Mouse (Mus musculus): ENCODE measurements around the gene Rnf39.

Rnf39 gene

DNA sequence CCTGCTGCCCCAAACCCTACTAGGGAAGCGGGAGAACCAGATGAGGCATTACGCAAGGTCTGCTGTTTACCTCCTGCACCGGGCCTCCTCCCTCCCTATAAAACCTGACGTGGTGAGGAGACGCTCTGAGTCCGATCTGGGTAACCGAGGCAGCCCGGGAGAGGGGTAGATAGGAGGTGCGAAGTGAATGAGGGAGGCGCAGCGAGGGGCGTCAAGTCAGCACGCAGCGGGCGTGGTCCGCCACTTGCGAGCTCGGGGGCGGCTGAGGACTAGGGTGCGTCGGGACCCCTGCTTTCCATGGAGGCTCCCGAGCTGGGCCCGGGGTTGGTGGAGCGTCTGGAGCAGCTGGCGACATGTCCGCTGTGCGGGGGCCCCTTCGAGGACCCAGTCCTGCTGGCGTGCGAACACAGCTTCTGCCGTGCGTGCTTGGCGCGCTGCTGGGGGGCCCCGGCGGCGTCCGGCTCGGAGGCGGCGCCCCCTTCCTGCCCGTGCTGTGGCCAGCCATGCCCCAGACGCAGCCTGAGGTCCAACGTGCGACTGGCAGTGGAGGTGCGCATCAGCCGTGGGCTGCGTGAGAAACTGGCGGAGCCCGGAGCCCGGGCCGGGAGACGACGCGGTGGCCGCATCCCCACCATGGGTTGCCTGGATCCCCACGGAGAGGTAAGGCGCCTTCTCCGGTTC is at the start of gene Rnf39:
Rnf39 (plus strand) TSS at position 128 of the 681 bp plus-strand sequence.
- CTCF ChIA-PET, result no interaction called here

DNA sequence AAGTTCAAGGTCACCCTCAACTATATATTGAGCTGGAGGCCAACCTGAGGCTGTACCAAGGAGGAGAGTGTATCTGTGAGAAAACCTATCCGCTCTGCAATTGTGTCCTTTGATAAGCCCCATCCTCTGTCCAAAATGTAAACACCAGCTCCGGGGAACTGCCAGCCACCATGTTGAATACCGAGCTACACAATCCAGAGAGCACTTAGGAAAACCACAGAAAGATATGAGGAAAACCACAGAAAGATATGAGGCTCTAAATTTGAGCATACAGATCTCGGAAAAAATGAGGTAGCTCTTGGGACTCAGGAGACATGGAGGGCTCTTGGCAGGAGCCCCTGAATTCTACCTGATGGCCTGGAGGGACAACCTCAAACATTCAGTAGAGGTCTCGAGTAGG is 49.3 kb upstream of the Rnf39 start:
- CTCF ChIA-PET, result no interaction called here

DNA sequence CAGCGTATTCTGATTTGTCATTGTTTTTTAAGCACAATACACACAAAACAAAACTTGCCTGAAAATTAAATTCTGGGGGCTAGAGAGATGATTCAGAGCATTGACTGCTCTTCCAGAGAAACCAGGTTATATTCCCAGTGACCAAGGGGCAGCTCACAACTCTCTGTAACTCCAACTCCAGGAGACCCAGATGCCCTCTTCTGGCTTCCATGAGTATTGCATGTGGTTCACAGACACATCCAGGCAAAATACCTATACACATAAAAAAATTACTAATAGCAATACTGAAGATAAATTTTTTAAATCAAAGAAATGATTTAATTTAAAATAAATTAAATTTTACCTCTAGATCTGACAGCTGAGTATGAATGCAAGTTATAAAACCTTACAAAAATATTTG is 46.1 kb upstream of the Rnf39 start:
- CTCF ChIA-PET, result no interaction called here

DNA sequence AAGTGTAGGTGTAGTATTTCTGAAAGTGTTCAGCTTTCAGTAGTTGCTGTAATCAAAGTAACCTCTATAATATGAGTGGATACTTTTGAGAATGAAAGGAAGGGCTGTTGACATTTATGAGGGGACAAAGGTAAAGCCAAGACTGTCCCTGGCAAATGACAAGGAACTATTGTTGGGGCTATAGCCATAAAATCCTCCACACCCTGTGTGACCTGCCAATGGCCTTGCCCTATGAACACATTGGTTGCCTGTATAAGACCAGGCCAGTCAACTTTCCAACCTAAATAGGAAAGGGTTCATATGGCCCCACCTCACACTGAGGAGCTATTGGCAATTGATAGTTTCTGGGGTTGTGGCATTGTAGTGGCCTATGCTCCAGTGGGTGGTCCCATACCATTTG is 45.7 kb upstream of the Rnf39 start:
- CTCF ChIA-PET, result no interaction called here

DNA sequence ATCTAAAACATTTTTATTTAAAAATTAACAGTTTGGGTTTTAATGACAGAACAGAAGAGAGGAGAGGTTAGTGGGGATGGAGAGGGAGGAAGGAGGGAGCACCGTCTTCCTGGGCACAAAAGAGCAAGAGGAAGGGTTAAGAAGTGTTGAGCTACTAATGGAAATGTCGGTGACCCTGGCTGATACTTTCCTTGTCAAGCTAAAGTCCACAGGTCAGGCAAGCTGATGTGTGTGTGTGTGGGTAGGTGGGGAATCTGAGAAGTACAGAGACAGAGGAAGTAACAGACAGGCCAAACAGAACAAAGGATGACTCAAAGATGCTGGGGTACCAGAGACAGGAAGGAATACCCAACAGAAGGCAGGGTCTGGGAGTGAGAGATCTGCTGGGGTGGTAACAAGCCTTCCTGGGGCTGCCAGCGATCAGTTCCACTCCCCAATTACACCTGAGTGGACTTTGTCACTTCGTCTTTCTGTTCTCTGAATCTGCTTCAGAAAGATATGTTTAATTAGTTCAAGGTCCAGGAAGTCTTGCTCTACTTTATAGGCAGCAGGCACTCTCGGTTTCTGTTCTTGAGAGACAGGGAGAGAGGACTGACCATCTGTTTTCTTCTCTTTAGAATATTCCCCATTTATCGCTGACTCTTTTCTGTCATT is 45.0 kb upstream of the Rnf39 start, which contains the start of gene Trim31:
Trim31 (plus strand) TSS at position 567 of the 654 bp plus-strand sequence.
- CTCF ChIA-PET, result no interaction called here

DNA sequence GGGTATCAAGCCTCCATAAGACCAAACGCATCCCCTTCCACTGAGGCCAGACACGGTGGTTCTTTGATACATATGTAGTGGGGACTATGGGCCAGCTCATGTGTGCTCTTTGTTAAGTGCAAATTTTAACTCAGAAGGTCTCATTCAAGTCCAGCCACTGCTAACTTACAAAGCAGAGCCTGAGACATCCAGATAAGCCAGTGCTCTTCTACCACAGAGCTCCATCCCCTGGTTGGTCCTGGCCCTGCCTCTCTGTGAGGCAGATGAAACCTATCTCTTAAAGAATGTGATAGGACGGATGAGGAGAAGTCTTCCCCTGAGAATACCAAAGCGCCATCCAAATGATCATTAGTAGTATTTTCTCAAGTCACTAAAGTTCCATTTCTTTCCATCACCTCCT is 43.3 kb upstream of the Rnf39 start:
- CTCF ChIA-PET, result no interaction called here

- CTCF ChIA-PET, result no interaction called here
Measured at GRCm38 (mm10) chr17:36900001-36900400, 42.7 kb upstream of the Rnf39 start.

GRCm38 (mm10) chr17:36900691-36901090 is 42.0 kb upstream of the Rnf39 start:
- CTCF ChIA-PET, result no interaction called here

GRCm38 (mm10) chr17:36903651-36904050 is 39.1 kb upstream of the Rnf39 start:
- CTCF ChIA-PET, result interaction anchor here (1.1 kb wide), 1 partner anchor 11 kb away, joined by 4 read pairs; no protein-coding TSS in a partner anchor

GRCm38 (mm10) chr17:36908235-36908634 is 34.5 kb upstream of the Rnf39 start:
- CTCF ChIA-PET, result no interaction called here

DNA sequence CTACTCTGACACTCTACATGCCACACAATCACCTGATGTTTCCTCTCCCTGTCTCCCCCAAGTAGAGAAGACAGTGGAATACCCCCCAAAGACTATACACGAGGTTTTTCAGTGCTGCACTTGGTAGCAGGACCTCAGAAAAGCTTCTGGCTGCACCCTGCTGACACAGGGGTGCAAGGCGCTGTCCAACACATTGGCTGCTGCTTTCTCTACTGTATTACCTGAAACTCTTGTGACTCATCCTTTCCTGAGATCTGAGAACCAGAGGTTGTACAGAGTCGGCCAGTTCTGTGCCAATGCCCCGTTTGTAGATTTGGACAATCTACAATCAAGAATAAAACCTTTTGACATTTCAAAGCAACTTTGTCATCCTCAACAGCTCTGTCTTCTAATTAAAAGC is 32.9 kb upstream of the Rnf39 start:
- CTCF ChIA-PET, result no interaction called here

DNA sequence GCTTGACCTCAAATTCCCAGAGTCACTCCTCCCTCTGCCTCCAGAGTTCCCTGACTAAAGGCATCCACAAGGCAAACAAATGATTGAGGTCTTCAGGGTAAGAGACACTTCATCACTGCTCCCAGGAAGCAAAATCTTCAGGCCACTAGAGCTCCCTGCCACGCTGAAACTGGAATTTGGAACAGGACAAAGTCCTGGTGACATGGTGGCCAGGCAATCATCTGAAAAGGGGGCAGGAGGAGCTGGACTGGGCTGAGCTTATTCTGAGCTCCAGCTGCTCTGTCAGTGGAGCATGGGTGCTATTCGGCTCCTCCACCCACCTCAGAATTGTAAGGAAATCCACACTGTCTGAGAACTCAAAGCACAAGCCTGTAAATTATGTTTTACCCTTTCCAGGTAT is 30.7 kb upstream of the Rnf39 start:
- CTCF ChIA-PET, result interaction anchor here (0.6 kb wide), 2 partner anchors 33 to 135 kb away, joined by 3 read pairs; no protein-coding TSS in a partner anchor

DNA sequence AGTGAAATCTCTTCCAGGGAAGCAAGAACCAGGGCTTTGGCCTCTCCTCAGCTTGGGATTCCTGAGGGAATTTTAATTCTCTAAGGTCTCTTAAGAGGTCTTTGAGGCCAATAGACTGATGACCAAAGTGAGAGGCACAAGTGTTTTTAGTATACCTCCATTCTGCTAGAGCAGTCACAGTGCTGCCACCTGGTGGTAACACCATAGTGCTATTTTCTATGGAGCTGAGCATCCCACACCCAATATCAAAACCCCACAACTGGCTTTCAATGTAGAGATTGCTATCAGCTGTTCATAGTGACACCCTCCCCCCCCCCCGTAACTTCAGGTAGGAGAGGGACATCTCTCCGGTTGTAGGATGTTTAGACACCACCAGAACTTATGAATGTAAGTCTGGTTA is 28.6 kb upstream of the Rnf39 start:
- CTCF ChIA-PET, result no interaction called here

- CTCF ChIA-PET, result interaction anchor here (1.0 kb wide), 1 partner anchor 12 kb away, joined by 4 read pairs; no protein-coding TSS in a partner anchor
Measured at GRCm38 (mm10) chr17:36915076-36915475, 27.6 kb upstream of the Rnf39 start.

DNA sequence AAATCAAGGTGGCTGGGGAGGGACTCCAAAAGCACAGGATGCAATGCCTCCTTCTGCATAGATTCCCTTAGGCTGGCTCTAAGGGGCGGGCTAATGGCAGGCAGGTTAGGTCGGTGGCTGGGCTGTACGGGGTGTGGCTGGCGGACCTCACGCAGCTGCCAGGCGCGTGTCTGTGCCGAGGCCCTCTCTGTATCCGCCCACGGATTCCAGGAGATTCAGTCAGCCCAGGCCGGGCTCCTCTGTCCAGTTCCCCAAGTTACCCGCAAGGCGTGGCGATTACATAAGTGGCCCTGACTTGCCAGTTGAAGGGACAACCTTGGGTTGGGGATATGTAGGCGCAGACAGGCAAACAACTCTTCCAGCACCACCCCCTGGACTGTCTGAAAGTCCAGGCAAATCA is 22.5 kb upstream of the Rnf39 start:
- CTCF ChIA-PET, result no interaction called here

- CTCF ChIA-PET, result no interaction called here
Measured at GRCm38 (mm10) chr17:36922715-36923114, 20.0 kb upstream of the Rnf39 start.

GRCm38 (mm10) chr17:36923491-36923890 is 19.2 kb upstream of the Rnf39 start:
- CTCF ChIA-PET, result no interaction called here

GRCm38 (mm10) chr17:36927496-36928120 is 15.1 kb upstream of the Rnf39 start:
- CTCF ChIA-PET, result no interaction called here

DNA sequence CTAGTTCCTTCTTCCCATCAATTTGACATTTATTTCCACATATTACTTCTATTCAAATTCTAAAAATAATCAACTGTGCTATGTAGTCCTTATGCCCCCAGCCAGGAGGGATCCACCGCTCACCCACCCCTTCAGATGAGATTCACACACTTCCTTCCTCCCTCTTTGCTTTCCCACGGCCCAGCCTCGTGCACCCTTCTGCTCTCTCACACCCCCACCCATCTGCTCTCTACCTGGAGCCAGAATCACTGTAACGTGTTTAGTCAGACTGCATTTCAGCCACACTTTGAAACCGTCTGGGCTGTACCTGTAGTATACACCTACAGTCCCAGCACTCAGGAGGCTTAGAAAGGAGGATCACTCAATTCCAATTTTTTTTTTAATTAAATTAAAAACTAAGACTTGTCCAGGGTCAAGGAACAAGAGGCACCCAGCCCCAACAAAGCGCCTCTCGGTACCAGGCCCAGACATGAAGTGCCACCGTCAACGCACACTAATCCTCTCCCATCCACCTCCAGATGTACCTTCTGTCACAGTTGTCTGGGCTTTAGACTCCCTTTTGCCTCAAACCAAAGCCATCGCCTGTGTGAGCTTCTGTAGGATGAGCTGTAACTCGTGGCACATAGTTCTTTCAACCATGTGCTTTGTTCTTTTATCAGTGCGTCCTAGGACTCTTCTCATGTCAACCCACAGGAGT is 13.3 kb upstream of the Rnf39 start:
- CTCF ChIA-PET, result no interaction called here

DNA sequence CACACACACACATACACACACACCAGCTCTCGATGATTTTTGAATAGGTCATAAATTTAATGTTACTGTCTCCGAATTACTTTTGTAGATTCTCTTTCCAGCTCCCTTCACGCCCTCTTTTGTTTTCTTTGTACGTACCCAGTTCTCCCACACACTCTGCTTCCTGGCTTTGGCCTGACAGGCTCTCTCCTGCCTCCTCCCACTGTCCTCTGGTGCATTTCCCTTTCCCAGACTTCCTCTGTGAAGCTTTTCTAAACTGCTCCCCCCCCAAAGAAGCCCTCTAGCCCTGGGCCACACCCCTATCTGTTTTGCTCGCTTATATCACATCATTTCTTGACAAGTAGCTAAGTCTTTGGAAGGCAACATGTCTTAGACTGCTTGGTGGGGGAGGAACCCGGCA is 12.5 kb upstream of the Rnf39 start:
- CTCF ChIA-PET, result no interaction called here

DNA sequence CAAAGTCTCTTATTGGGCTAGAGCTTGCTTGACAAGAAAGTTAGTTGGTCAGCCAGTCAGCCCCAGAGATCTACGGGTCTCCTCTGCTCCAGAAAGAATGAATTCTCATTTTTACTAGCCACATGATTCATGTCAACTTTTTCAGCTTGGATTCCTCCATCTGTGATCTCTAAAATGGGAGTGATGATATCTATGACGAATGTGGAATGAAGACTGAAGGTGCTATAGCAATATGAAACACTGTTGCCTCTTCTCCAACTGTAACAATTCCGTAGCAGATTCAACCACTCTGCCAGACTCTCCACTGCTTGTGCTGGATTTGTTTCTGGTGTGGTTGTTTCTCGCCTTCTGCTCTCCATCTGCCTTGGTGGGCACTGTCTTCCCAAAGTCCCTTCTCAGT is 11.6 kb upstream of the Rnf39 start:
- CTCF ChIA-PET, result no interaction called here

GRCm38 (mm10) chr17:36931806-36932205 is 10.9 kb upstream of the Rnf39 start:
- CTCF ChIA-PET, result no interaction called here

DNA sequence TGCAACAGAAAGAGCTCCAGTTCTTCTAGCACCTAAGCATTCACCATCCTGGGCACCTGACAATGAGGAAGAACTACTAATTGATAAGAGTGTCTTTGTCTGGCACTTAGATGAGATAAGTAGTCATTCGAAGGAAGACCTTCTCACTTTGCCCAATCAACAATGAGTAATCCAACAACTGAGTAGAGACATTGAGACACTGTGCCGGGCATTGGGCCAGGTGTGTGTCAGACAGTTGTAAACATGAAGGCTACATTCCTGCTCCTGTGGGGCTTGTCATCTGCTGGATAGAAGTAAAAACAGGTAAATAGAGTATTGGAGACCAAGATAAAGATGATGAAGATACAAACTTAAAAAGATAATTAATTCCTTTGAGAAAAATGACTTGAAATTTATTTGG is 4.7 kb upstream of the Rnf39 start:
- CTCF ChIA-PET, result no interaction called here

All from spleen, embryonic (tissue).